Mouse (Mus musculus) stomach, embryonic 16.5 days (tissue): ENCODE data around the gene Pfkm. TPM values are rescaled to one million over a fixed set of nuclear protein-coding genes. Genes with fewer than 3 reads are reported as not detected.
A peak's percentile ranks its signal among the peaks of the same experiment; 100 is the strongest.

Experiments
- ATAC-seq: fragments of 200-750 bp; cut with Nextera tagmentation; 2 replicates; pipeline ENCODE4 v1.8.0; 2017; ENCODE audit warnings: moderate number of reproducible peaks, moderate TSS enrichment; ENCODE audit not compliant: insufficient read depth, low FRiP score
- H3K27ac ChIP-seq: fragments of 300-500 bp; sonication (generic); 2 replicates; pipeline ENCODE4 v1.5.1; 2014; ENCODE audit warnings: low read length
- H3K27me3 ChIP-seq: fragments of 300-500 bp; sonication (generic); 2 replicates; pipeline ENCODE4 v1.6.1; 2014; ENCODE audit warnings: low read length, control low read depth, mixed read lengths; ENCODE audit not compliant: control insufficient read depth, insufficient read depth
- H3K36me3 ChIP-seq: fragments of 300-500 bp; sonication (generic); 2 replicates; pipeline ENCODE4 v1.6.1; 2014; ENCODE audit warnings: low read length; ENCODE audit not compliant: control insufficient read depth, insufficient read depth
- H3K4me1 ChIP-seq: fragments of 300-500 bp; sonication (generic); 2 replicates; pipeline ENCODE4 v1.6.1; 2014; ENCODE audit warnings: low read length, control low read depth, mixed read lengths; ENCODE audit not compliant: control insufficient read depth, insufficient read depth
- H3K4me2 ChIP-seq: fragments of 300-500 bp; sonication (generic); 2 replicates; pipeline ENCODE4 v1.6.1; 2014; ENCODE audit warnings: low read depth, low read length, mixed read lengths
- H3K4me3 ChIP-seq: fragments of 300-500 bp; sonication (generic); replicated peaks from 2 replicates; pipeline ENCODE4 v1.5.1; 2014; ENCODE audit warnings: mild to moderate bottlenecking, low read length
- H3K9ac ChIP-seq: fragments of 300-500 bp; sonication (generic); 2 replicates; pipeline ENCODE4 v1.6.1; 2014; ENCODE audit warnings: low read length
- H3K9me3 ChIP-seq: fragments of 300-500 bp; sonication (generic); replicated peaks from 2 replicates; pipeline ENCODE4 v1.6.1; 2016; ENCODE audit warnings: low read length, control low read depth; ENCODE audit not compliant: control insufficient read depth
- WGBS: fragments of 180-500 bp; shearing (Covaris S2); extraction: QIAGEN DNeasy Blood & Tissue Kit; methylation state at CpG from one replicate; pipeline ENCODE4 v1.1.7; 2014; 5-methylcytosine and 5-hydroxymethylcytosine counted together
- polyA plus RNA-seq: library from polyadenylated mRNA; unstranded; fragments of >200 nt; fragmentation: Nextera tagmentation; extraction: Ambion mirVana; gene quantifications from 2 replicates; pipeline ENCODE4 v1.2.1, GENCODE M21; 2015

The Pfkm gene
- polyA plus RNA-seq, 1 experiment from 2014 or later: 45.5 TPM

DNA sequence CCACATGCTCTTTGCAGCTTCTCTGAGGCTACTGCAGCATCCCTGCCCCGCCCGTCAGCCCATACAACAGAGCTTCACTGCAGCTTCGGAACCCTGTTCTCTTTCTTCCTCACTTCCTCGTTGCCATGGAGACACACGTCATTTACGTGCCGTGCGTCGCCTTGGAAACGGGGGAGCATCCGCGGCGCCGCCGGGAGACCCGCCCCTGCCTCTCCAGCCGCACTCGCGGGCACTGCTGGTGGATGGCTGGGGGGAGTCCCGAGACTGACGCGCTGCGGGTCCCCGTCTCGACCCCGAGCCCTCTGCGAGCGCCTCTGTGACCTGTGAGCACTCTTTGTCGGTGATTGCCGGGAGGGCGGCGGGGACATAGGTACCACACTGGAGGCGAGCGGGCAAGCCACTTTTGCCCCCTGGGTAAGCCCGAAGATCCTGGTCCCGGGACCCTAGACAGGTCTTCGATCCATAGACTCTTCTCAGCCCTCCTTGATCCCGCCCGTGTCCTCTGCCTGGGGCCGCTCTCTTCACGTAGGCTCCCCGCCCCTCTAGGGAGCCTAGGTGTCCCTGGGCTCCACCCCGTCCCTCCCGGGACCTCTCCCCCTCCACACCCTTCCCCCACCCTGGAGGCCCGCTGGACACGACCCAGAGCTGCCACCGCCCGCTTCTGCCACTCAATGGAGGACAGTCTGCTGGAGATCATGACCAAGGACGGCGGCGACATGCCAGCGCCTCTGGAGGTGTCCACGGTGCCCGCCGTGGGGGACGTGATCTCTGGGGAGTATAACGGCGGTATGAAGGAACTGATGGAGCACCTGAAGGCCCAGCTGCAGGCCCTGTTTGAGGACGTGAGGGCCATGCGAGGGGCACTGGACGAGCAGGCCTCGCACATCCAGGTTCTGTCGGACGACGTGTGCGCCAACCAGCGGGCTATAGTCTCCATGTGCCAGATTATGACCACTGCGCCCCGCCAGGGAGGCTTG lies 75.5 kb downstream of the Pfkm start:
- Histone ChIP-seq H3K4me1 (peaks cover 12% of the 10 kb centered on the region), H3K4me3 (peak overlapping the region; percentile 40), H3K36me3 (no peaks in the 10 kb centered on the region), H3K4me2 (peak overlapping the region; percentile 59), H3K27ac (no peak overlapping the region), H3K9ac (peak overlapping the region; percentile 23; the same call in 1 of the 2 replicates), H3K9me3 (no peaks in the 10 kb centered on the region), H3K27me3 (peaks cover 68% of the 10 kb centered on the region)
- 2% methylated on average over 68 of the region's 69 CpGs for WGBS
- peak; percentile 74 for ATAC-seq

DNA sequence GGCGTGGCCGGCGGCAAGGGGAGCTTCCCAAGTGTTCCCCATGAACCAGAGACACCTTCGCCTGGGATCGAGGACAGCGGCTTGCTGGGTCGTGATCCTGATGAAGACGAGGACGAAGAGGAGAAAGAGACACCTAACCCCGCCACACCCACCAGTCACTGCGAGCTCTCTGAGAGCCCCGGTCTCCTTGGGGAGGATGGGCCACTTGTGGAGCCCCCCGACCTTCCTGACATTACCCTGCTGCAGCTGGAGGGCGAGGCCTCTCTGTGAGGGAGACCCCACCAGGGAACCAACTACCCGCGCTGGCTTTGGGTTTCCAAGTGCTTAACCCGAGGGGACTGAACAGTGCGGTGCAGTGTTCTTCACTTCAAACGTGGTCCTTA lies 76.2 kb downstream of the Pfkm start:
- 5% methylated on average over 19 of the region's 19 CpGs for WGBS

DNA sequence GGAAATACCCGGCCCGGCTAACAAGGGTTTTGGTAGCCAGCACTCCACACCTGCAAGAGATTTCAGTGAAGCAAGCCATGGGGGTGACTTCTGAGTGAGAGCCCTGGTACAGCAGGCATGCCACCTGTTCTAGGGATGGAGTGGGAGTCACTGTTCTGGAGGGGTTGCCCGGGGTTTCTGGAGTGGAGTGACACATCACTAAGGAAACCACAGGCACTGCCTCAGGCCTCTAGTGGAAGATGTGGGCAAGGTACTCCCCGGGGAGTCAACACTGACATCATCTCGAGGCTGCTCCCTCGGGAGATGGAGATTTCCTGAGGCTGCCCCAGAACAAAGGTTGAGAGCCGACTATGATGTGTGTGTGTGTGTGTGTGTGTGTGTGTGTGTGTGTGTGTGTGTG lies 78.0 kb downstream of the Pfkm start:
- no peak overlapping the region for H3K4me3 ChIP-seq
- no peak overlapping the region for H3K9ac ChIP-seq
- H3K36me3 ChIP-seq: no peaks in the 10 kb centered on the region
- H3K27ac ChIP-seq: no peak overlapping the region
- peaks cover 65% of the 10 kb centered on the region for H3K27me3 ChIP-seq
- H3K9me3 ChIP-seq: no peaks in the 10 kb centered on the region
- WGBS: 33% methylated on average over 7 of the region's 7 CpGs
- no peak overlapping the region for H3K4me2 ChIP-seq
- ATAC-seq: no peak
- peaks cover 12% of the 10 kb centered on the region for H3K4me1 ChIP-seq

More for the DNA sequence above, 76.2 kb downstream of the Pfkm start:
- H3K4me1 ChIP-seq: peaks cover 12% of the 10 kb centered on the region
- peaks cover 70% of the 10 kb centered on the region for H3K27me3 ChIP-seq
- no peak for ATAC-seq
- H3K27ac ChIP-seq: no peak overlapping the region
- no peaks in the 10 kb centered on the region for H3K9me3 ChIP-seq
- no peak overlapping the region for H3K9ac ChIP-seq
- H3K36me3 ChIP-seq: no peaks in the 10 kb centered on the region
- H3K4me3 ChIP-seq: no peak overlapping the region
- H3K4me2 ChIP-seq: no peak overlapping the region

DNA sequence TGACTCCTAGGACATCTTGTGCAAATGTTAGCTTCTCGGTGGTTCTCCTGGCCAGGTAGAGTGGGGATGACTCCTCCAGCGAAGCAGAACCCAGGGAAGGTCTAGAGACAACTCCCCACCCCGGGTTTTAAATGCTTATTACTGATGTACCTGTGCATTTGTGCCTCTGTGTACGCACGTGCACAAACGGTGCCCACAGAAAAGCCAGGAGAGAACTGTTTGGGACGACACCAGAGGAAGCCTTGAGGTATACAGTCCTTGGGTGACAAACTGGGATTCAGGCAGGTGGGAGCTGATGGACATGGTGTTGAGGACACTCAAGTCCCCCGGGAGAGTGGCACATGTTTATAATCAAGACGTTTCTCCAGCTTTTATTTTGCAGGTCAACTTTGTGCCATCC lies 78.5 kb downstream of the Pfkm start:
- Histone ChIP-seq H3K9ac (no peak overlapping the region), H3K9me3 (no peaks in the 10 kb centered on the region), H3K4me2 (no peak overlapping the region), H3K4me1 (peaks cover 12% of the 10 kb centered on the region), H3K27me3 (peaks cover 62% of the 10 kb centered on the region), H3K27ac (no peak overlapping the region), H3K4me3 (no peak overlapping the region), H3K36me3 (no peaks in the 10 kb centered on the region)
- whole genome bisulfite sequencing: 59% methylated on average over 9 of the region's 9 CpGs
- no peak for ATAC-seq

DNA sequence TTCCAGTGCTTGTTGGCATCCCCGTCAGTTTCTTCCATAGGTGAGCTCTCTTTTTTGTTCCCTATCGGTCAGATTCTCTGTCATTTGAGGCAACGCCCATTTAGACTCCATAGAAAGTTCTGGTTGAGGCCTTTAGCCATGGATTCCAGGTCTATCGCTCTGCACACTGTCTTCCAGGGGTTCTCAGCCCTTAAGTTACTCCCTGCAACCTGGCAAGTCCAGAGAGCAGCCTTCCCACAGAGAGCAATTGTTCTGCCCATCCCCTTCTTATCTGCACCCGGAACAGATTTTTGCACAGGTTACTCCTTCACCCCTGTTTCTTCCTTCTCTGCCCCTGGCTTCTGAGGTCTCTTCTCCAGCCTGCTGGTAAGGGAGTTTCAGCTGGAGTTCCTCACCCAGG lies 79.7 kb downstream of the Pfkm start:
- Histone ChIP-seq H3K4me3 (no peak overlapping the region), H3K4me2 (no peak overlapping the region), H3K9me3 (no peaks in the 10 kb centered on the region), H3K9ac (no peak overlapping the region), H3K36me3 (no peaks in the 10 kb centered on the region), H3K4me1 (peaks cover 11% of the 10 kb centered on the region), H3K27ac (no peak overlapping the region), H3K27me3 (peaks cover 53% of the 10 kb centered on the region)
- WGBS: 66% methylated on average over 5 of the region's 5 CpGs
- ATAC-seq: no peak

DNA sequence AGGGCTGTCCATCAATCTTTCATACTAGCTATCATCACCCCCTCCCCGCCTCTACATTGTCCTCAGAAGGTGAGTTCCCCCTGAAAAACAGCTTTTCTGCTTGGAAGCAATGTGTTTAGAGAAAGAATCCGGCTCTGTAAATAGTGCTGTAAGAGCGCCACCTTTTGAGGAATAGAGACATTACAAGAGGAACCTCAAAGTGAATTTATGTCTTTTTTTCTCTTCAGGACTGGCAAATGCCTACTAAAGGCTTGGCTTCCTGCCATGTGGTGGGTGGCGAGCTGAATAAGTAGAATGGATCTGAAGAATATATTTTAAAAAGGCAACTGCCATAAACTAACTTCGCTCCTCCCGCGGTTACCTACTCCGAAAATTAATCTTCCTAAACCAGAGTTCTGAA lies 81.4 kb downstream of the Pfkm start:
- WGBS: 38% methylated on average over 8 of the region's 8 CpGs
- ATAC-seq: no peak

DNA sequence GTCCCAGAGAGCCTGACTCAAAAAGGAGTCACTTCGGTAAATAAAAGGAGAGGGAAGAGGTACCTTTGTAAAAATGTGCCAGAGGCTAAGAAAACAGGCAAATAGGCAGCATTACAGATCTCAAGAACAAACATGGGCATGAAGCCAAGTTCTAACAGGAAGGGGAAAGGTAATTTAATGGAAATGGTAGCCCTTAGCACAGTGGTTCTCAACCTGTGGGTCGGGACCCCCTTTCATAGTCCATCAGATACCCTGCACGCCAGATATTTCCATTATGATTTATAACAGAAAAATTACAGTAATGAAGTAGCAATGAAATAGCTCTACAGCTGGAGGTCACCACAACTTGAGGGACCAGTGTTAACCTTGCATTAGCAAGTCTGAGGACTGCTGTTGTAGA lies 84.9 kb downstream of the Pfkm start:
- no peaks in the 10 kb centered on the region for H3K9me3 ChIP-seq
- no peaks in the 10 kb centered on the region for H3K36me3 ChIP-seq
- 56% methylated on average over 3 of the region's 3 CpGs for WGBS
- peaks cover 8% of the 10 kb centered on the region for H3K27me3 ChIP-seq
- H3K4me3 ChIP-seq: no peak overlapping the region
- no peak for ATAC-seq
- no peak overlapping the region for H3K4me2 ChIP-seq
- H3K27ac ChIP-seq: no peak overlapping the region
- no peak overlapping the region for H3K9ac ChIP-seq
- H3K4me1 ChIP-seq: peaks cover 4% of the 10 kb centered on the region; the same call in 1 of the 2 replicates

More for the DNA sequence above, 81.4 kb downstream of the Pfkm start:
- Histone ChIP-seq H3K27ac (no peak overlapping the region), H3K4me2 (no peak overlapping the region), H3K9me3 (no peaks in the 10 kb centered on the region), H3K36me3 (no peaks in the 10 kb centered on the region), H3K4me3 (no peak overlapping the region), H3K9ac (no peak overlapping the region), H3K4me1 (no peaks in the 10 kb centered on the region), H3K27me3 (peaks cover 36% of the 10 kb centered on the region)

DNA sequence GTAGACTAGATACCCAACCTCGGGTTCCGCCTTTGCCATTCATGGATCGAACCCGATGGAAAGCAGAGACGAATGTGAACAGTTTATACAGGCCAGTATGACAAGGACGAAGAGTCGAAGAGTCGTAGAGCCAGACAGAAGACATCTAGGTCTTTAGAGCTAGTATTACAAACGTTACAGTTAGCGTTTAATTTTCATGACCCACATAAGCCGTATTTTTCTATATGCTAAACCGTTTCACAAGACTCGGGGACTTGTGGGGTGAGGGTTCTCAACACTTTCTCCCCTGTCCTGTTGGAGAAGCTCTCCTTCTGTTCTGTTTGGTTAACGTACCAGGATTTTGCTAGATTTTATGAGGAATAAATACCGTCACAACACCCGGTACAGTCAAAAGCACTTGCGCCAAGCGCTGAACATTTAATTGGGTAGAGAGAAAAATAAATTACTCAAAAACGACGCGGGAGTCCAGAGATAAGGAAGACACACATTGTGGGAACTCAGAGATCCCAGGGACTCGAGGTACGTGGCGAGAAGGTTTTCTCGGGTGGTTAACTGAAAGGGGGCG lies 88.3 kb downstream of the Pfkm start:
- peak overlapping the region; percentile 56 for H3K9ac ChIP-seq
- H3K4me2 ChIP-seq: peak overlapping the region; percentile 74
- H3K27ac ChIP-seq: 0 out of 2 replicates have a peak overlapping the region, but pooled peaks have one; percentile 17
- no peaks in the 10 kb centered on the region for H3K27me3 ChIP-seq
- 6% methylated on average over 26 of the region's 26 CpGs for WGBS
- no peaks in the 10 kb centered on the region for H3K36me3 ChIP-seq
- ATAC-seq: no peak
- peak overlapping the region; percentile 62 for H3K4me3 ChIP-seq
- peaks cover 4% of the 10 kb centered on the region; the same call in 1 of the 2 replicates for H3K4me1 ChIP-seq
- no peaks in the 10 kb centered on the region for H3K9me3 ChIP-seq

DNA sequence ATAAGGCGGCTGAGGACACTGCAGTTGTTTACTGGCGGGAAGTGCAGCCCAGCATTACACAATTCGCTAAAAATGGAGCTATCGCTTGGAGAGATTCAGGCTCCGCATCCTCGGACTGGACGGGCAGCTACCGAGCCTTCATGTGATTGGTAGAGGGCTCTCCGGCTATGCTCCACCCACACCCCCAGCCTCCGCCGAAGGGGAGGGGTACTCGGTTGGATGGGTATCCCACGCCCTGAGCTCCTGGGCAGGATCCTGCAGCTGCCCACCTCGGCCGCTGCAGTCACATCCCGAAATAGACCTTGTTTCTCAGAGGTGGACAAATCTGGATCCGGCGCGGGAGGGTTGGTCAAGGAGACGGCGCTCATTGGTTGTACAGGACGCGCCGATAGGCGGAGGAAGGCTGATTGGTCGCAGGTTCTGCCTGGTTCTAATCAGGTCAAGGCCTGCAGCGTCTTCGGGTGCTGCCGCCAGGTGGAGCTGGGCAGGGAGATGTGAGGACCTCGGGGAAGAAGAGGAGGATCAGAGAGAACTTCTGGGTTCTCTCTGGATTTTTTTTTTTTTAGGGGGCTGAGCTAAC lies 88.8 kb downstream of the Pfkm start:
- Histone ChIP-seq H3K4me1 (peaks cover 4% of the 10 kb centered on the region; the same call in 1 of the 2 replicates), H3K4me3 (peak overlapping the region; percentile 62), H3K9me3 (no peaks in the 10 kb centered on the region), H3K4me2 (peak overlapping the region; percentile 74), H3K9ac (peak overlapping the region; percentile 56), H3K27ac (0 out of 2 replicates have a peak overlapping the region, but pooled peaks have one; percentile 17), H3K27me3 (no peaks in the 10 kb centered on the region), H3K36me3 (no peaks in the 10 kb centered on the region)
- ATAC-seq: peak; percentile 97
- 0% methylated on average over 30 of the region's 30 CpGs for WGBS
